Mouse (Mus musculus): ENCODE data around the gene Ski.

DNA sequence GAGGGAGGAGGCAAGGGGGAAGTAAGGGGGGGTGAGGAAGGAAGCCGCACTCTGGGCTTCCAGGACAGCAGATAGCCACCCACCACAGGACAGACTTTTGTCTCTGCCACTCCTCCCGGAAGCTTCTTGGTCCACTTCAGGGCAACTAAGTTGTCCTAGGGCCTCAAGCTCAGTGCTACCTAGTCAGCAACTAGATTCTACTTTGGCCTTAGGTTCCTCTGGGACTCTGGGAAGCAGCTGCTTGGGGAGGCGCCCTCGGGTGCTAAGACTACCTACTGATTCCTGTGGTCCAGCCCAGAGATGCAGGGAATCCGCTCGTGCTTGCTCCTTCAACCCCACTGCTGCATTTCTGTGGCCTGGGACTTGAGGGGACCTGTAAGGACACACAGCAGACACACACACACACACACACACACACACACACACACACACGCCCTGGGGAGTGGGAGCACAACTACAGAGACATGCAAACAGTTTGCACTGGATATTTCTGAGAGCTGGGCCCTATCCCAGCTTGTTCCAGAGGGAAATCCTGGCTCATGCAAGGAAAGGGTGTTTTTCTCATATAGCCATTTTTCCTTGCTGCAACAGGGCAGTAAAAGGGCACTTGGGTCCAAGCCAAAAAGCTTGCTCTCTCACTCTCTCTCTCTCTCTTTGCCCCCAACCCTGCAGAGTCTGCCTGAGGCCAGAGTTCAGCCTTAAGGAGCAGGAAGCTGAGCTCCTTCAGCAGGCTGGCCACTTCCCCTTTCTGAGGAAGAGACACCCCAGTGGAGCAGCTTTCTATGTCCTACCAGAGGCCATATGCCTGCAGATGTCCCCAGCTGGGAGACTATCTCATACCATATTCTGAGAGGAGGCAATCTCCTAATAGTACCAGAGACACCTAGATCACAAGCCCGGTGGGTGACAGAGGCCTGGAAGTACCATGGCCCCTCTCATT is 12.2 kb upstream of the Ski start:
- TF ChIP-seq CTCF (IDR thresholded peaks at IDR 0.05; ENCODE audit: insufficient read depth, low read length) (no peak), POLR2A (IDR thresholded peaks at IDR 0.05; ENCODE audit: borderline replicate concordance, extremely low read depth, low read depth, low read length) (no peak)

All from lung, adult 2 months (tissue).